Mouse (Mus musculus) intestine, postnatal 0 days (tissue): ENCODE data around the gene Pnpla2. TPM values are rescaled to one million over a fixed set of nuclear protein-coding genes. Genes with fewer than 3 reads are reported as not detected.
"Not testable (repeated sequence)": the region's sequence is repeated elsewhere in the genome, so short reads cannot be mapped to it uniquely, and the experiment has no call there.

Source experiments
- ATAC-seq: fragments of 200-750 bp; cut with Nextera tagmentation; 2 replicates; pipeline ENCODE4 v1.8.0; 2017; ENCODE audit warnings: mild to moderate bottlenecking, moderate TSS enrichment, moderate library complexity
- H3K27ac ChIP-seq: fragments of 300-500 bp; sonication (generic); 2 replicates; pipeline ENCODE4 v1.5.1; 2014; ENCODE audit warnings: mild to moderate bottlenecking, low read depth, low read length, moderate library complexity
- H3K27me3 ChIP-seq: fragments of 300-500 bp; sonication (generic); replicated peaks from 2 replicates; pipeline ENCODE4 v1.6.1; 2014; ENCODE audit warnings: low read length, mixed read lengths; ENCODE audit not compliant: control insufficient read depth, insufficient read depth
- H3K36me3 ChIP-seq: fragments of 300-500 bp; sonication (generic); 2 replicates; pipeline ENCODE4 v1.6.1; 2014; ENCODE audit warnings: mild to moderate bottlenecking, moderate library complexity; ENCODE audit not compliant: control insufficient read depth, insufficient read depth
- H3K4me1 ChIP-seq: fragments of 300-500 bp; sonication (generic); replicated peaks from 2 replicates; pipeline ENCODE4 v1.6.1; 2014; ENCODE audit warnings: antibody characterized with exemption, low read length, mixed read lengths; ENCODE audit not compliant: control insufficient read depth, insufficient read depth
- H3K4me2 ChIP-seq: fragments of 300-500 bp; sonication (generic); replicated peaks from 2 replicates; pipeline ENCODE4 v1.6.1; 2014; ENCODE audit warnings: low read depth, mild to moderate bottlenecking, moderate library complexity
- H3K4me3 ChIP-seq: fragments of 300-500 bp; sonication (generic); 2 replicates; pipeline ENCODE4 v1.5.1; 2014; ENCODE audit warnings: low read depth, low read length
- H3K9ac ChIP-seq: fragments of 300-500 bp; sonication (generic); 2 replicates; pipeline ENCODE4 v1.6.1; 2014; ENCODE audit warnings: mild to moderate bottlenecking, low read depth, low read length
- H3K9me3 ChIP-seq: fragments of 300-500 bp; sonication (generic); 2 replicates; pipeline ENCODE4 v1.6.1; 2016; ENCODE audit warnings: mixed run types; ENCODE audit not compliant: control insufficient read depth
- CTCF ChIP-seq: sonication (generic); IDR thresholded peaks from 2 replicates; pipeline ENCODE4 v1.5.1; 2016; ENCODE audit warnings: low read depth, mild to moderate bottlenecking, control low read depth, antibody characterized with exemption, moderate library complexity
- WGBS: fragments of 180-500 bp; shearing (Covaris S2); extraction: QIAGEN DNeasy Blood & Tissue Kit; methylation state at CpG from one replicate; pipeline ENCODE4 v1.1.7; 2014; 5-methylcytosine and 5-hydroxymethylcytosine counted together
- polyA plus RNA-seq: library from polyadenylated mRNA; unstranded; fragments of >200 nt; fragmentation: Nextera tagmentation; extraction: Ambion mirVana; gene quantifications from 2 replicates; pipeline ENCODE4 v1.2.1, GENCODE M21; 2015

Pnpla2 gene
- 75.5 and 79.4 TPM in 2 replicates for polyA plus RNA-seq

GRCm38 (mm10) chr7:141454967-141455551, at the start of gene Pnpla2:
Pnpla2 (plus strand) TSS chr7:141455198.
- Histone ChIP-seq H3K27ac (peak within 1 kb of the TSS; percentile 95), H3K27me3 (no peaks in the 10 kb centered on the region), H3K4me3 (peak within 1 kb of the TSS; percentile 86), H3K9ac (peak within 1 kb of the TSS; percentile 72), H3K4me1 (no peaks in the 10 kb centered on the region; the same call in 1 of the 2 replicates), H3K4me2 (peak within 1 kb of the TSS; percentile 90), H3K36me3 (peaks cover 49% of the 10 kb centered on the region), H3K9me3 (no peaks in the 10 kb centered on the region)
- TF ChIP-seq CTCF = peak; percentile 38
- WGBS = under 1% methylated on average over 45 of the region's 45 CpGs
- ATAC-seq = peak; percentile 81

GRCm38 (mm10) chr7:141405466-141405865, 49.5 kb upstream of the Pnpla2 start:
- H3K27ac ChIP-seq = no peak overlapping the region
- ATAC-seq = no peak
- H3K36me3 ChIP-seq = peaks cover 54% of the 10 kb centered on the region
- H3K4me1 ChIP-seq = no peaks in the 10 kb centered on the region
- H3K9me3 ChIP-seq = no peaks in the 10 kb centered on the region
- H3K4me3 ChIP-seq = no peak overlapping the region
- no peak overlapping the region for H3K4me2 ChIP-seq
- no peaks in the 10 kb centered on the region for H3K27me3 ChIP-seq
- WGBS = 71% methylated on average over 4 of the region's 4 CpGs
- H3K9ac ChIP-seq = no peak overlapping the region
- no peak for TF ChIP-seq CTCF

- ATAC-seq, H3K9me3 ChIP-seq: not testable (repeated sequence)
- 95% methylated on average over 7 of the region's 7 CpGs for WGBS
Observed at GRCm38 (mm10) chr7:141407670-141408069, 47.3 kb upstream of the Pnpla2 start.

DNA sequence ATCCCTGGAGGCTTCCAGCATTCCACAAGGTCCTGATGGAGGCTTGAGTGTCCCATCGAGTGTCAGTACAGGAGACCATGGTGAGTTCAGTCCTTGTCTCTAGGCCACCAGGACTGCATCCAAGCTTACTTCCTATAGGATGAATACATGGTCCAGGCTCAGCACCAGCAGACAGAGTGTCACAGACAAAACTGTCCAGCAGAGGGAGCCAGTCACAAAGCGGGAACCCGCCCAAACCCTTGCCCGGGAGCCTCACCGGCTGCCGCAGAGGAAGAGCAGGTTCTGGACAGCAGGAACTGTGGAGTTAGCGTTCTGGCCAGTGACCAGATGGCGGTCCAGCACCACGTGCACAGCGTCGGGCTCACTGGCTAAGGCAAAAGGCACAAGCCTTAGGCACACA, 46.2 kb upstream of the Pnpla2 start:
- Histone ChIP-seq H3K4me1 (peaks cover 5% of the 10 kb centered on the region; the same call in 1 of the 2 replicates), H3K27ac (no peak overlapping the region), H3K27me3 (no peaks in the 10 kb centered on the region), H3K9me3 (no peaks in the 10 kb centered on the region), H3K36me3 (peaks cover 24% of the 10 kb centered on the region; the same call in 1 of the 2 replicates), H3K9ac (no peak overlapping the region), H3K4me2 (no peak overlapping the region; the same call in 1 of the 2 replicates), H3K4me3 (no peak overlapping the region)
- TF ChIP-seq CTCF = peak; percentile 98
- peak; percentile 67 for ATAC-seq
- 12% methylated on average over 11 of the region's 11 CpGs for WGBS

More at GRCm38 (mm10) chr7:141407670-141408069, 47.3 kb upstream of the Pnpla2 start:
- H3K9ac ChIP-seq, H3K4me1 ChIP-seq, H3K27me3 ChIP-seq, H3K27ac ChIP-seq, H3K4me2 ChIP-seq, H3K4me3 ChIP-seq: not testable (repeated sequence)
- TF ChIP-seq CTCF = 0 out of 2 replicates have a peak, but pooled peaks have one; percentile 4
- peaks cover 35% of the 10 kb centered on the region for H3K36me3 ChIP-seq

- no peak overlapping the region for H3K9ac ChIP-seq
- ATAC-seq = no peak
- H3K27me3 ChIP-seq = no peaks in the 10 kb centered on the region
- peaks cover 5% of the 10 kb centered on the region; the same call in 1 of the 2 replicates for H3K4me1 ChIP-seq
- H3K36me3 ChIP-seq = peaks cover 24% of the 10 kb centered on the region; the same call in 1 of the 2 replicates
- no peak overlapping the region for H3K4me2 ChIP-seq
- no peak for TF ChIP-seq CTCF
- no peak overlapping the region for H3K4me3 ChIP-seq
- no peak overlapping the region for H3K27ac ChIP-seq
- no peaks in the 10 kb centered on the region for H3K9me3 ChIP-seq
- WGBS = 96% methylated on average over 8 of the region's 8 CpGs
Observed at GRCm38 (mm10) chr7:141410631-141411030, 44.4 kb upstream of the Pnpla2 start.

DNA sequence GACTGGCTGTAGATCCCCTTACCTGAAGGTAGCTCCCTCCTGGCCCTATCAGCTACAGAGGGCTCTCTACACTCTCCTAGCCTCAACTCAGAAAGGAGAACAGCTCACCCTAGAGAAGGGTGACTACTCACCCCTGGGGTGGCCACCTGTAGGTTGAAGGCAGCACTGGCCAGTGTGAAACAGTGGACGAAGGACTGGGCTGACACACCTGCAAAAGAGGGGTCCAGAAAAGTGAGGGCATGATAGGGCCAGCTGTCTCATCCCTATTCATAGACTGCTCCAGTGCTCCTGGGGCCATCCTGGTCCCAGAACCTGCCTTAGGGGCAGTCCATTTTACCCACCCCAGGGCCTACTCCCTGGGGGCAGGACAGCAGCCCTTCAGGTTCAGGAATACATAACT, 43.3 kb upstream of the Pnpla2 start:
- Histone ChIP-seq H3K9me3 (no peaks in the 10 kb centered on the region), H3K4me1 (peaks cover 5% of the 10 kb centered on the region; the same call in 1 of the 2 replicates), H3K27ac (no peak overlapping the region), H3K9ac (no peak overlapping the region), H3K4me3 (no peak overlapping the region), H3K36me3 (peaks cover 24% of the 10 kb centered on the region; the same call in 1 of the 2 replicates), H3K27me3 (no peaks in the 10 kb centered on the region), H3K4me2 (no peak overlapping the region)
- 100% methylated on average over 1 of the region's 1 CpGs for WGBS
- ATAC-seq = no peak
- TF ChIP-seq CTCF = no peak
